Mouse (Mus musculus) T-cell, adult 66 days (primary cell): Measurements from ENCODE around the gene Ttf2. TPM values are rescaled to one million over a fixed set of nuclear protein-coding genes. Genes with fewer than 3 reads are reported as not detected.

Experiments used
- total RNA-seq, 2 experiments: library from RNA; stranded (reverse); gene quantifications; 3 replicates in 1 of 2; 4 replicates in 1 of 2; pipeline ENCODE4 v1.2.4; 2023

Ttf2 gene
- total RNA-seq: 10 to 100 TPM in 1 of 2 experiments, 1 to 10 TPM in 1; 9.7 to 11.0 TPM

DNA sequence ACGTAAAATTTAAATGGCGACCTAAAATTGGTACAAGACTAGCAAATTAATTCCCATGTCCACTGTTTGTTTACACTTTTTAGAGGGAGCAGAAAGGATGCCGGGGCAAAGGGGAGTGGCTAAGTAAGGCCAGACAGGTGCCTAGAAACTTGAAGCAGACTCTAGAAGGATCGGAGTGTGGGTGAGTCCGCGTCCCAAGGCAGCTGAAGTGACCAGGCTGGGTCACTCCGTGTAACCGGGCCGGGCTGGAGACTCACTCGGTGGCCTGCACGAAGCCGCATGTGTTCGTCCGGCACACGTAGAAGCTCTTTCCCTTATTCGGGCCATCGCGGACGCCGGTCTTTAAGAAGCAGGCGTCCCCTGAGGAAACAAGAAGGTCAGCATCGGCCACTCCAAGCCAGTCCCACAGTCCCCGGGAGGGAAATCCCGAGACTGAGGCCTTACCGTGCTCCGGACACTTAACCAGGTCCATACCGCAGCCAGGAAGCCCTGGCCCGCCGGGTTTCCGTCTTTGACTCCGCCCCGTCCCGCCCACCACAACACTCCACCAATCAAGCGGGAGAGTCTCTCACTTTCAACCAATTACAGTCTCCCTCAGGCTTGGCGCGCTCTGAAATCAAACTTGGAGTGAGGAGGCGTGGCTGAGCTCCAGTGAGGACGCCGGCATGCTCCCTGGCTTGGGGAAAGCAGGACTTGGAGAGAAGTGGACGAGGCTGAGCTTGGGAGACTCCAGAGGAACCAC lies at the start of gene Ttf2:
Gene Ttf2, minus strand, starts transcription at position 488 of the 742 bp plus-strand sequence.

DNA sequence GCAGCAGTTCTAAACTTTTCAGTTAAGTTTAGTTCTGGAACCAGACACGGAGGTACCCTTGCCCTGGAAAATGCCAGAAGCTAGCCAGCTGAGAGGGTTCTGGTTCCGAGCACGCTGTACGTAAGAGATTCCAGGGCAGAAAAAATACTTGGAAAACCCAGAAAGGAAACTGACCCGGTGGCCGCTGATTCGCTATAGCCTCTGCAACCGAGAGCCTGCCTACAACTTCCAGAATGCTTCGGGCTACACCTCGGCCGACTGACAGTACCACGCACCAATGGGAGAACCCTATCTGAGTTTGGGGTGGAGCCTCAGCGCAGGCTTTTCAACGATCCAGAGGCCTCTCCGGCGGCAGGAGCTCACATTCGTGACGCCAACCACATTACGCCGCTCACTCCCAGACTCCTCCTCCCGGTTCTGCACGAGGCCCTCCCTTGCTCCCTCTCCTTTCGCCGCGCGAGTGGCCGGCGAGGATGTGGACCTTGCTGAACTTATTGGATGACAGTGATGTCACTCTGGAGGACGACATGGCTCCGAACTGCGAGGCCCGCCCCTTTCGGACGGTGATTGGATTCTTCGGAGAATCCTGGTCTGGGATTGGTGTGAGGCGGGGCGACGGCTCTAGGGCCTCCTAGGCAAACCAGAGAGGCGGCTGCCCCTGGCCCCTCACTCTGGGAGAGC lies 47.5 kb downstream of the Ttf2 start, which contains the start of gene Trim45:
Gene Trim45, plus strand, starts transcription at position 378 of the 681 bp plus-strand sequence.

Other genes with a start within 250 kb of the Ttf2 start
- not detected for gene Vtcn1, start 144.2 kb downstream of the Ttf2 start, total RNA-seq
- 1 to 10 TPM; 1.3 to 1.6 TPM for gene Trim45, start 47.5 kb downstream of the Ttf2 start, total RNA-seq
- 1 to 10 TPM; 4.0 to 4.1 TPM for gene Cd101, start 59.9 kb upstream of the Ttf2 start, total RNA-seq
- 1 to 10 TPM; 2.4 to 3.3 TPM for gene Ptgfrn, start 140.6 kb upstream of the Ttf2 start, total RNA-seq